Mouse (Mus musculus) heart, adult 8-10 months (tissue): ENCODE data around the gene Nav3. TPM values are rescaled to one million over a fixed set of nuclear protein-coding genes. Genes with fewer than 3 reads are reported as not detected.

Experiments used
- DNase-seq: peaks from one replicate; pipeline ENCODE4 v3.0.0; 2022; ENCODE audit warnings: low spot score
- total RNA-seq, 4 experiments: library from RNA; stranded (reverse); gene quantifications; 2 replicates each; pipeline ENCODE4 v1.2.4; 2022

The Nav3 gene
- total RNA-seq, 4 experiments from 2014 or later, result 2.4 to 4.8 (median 3.4) TPM

DNA sequence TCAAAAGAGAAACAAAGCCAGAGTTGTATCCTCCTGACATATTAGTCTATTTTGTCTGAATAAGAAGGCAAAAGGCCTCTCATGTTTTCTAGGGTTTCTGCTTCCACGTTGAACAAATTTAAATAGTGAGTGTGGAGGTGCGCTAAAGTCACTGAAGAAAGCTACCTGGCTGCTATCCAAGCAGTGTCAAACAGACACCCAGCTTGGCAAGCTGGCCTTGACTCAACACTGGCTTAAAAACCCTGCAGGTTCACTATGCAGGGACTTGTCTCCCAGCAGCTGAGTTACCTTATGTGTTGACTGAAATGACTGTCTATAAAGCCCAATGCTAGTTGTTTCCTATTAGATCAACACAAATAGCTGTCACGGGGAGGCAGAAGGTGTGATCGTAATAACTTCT is 612.3 kb downstream of the Nav3 start:
- DNase-seq, result no peak

DNA sequence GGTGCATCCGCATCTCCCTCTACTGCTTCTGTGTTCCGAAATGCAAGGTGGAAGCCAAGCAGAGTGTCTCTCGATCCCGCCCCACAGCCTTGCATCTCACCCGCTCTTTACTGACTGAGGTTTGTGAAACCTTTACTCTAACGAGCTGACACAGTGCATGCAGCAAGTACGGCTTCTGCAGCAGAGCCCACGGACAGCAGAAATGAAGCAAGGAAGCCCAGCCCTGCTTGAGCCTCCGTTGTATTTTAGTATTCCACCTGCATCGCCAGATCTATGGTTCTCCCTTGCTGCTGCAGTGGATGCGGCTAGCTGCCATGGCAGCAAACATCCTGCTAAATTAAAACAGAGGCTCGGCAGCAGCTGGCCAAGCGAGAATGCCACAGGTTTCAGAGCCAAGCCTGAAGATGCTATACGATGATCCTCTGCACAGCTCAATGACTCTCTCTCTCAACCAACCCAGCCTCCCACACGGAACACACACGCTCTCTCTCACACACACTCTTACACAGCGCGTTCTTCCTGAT is 623.2 kb downstream of the Nav3 start:
- DNase-seq, result no peak

DNA sequence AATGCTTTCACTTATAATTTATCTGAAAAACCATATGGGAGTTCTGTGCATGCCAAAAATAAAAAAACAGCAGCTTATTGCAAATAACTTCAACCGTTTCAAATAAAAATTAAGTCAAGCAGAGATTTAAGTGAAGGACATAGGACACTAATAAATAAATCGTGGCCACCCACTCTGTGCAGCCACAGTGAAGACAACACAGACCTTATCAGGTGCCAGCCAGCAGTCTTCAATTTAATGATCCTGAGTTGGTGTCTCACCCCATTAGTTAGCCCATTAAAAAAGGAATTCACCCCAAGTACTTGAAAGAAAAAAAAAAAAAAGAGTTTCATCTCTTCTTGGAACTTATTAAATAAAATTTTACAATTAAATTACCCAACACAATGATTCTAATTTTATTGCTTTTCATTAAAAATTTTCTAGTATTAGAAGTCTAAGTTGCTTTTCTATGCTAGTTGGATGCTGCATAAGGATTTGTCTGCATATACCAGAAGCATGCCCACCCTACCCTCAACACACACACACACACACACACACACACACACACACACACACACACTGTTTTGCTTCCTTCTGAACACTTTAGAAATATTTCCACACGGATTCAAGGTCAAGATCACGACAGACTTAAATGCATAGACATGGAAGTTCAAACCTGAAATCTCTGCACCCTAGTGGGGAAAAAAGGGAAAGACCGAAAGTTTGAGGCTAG is 649.1 kb downstream of the Nav3 start:
- DNase-seq, result no peak

DNA sequence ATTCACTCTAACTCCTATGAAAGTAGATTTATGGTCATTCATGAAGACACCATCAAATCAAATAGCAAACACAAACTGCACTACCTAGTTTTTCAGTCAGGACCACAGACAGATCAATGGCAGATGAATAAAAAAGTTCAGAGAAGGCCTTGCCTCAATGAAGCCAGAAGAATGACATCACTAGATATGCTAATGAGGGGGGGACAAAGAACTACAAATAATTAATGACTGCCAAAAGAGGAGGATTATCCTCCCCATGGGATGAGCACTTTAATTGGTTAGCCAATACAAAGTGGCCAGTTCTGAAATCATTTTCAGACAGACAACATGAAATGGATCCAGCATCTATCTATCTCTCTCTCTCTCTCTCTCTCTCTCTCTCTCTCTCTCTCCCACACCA is 652.6 kb downstream of the Nav3 start:
- no peak for DNase-seq

DNA sequence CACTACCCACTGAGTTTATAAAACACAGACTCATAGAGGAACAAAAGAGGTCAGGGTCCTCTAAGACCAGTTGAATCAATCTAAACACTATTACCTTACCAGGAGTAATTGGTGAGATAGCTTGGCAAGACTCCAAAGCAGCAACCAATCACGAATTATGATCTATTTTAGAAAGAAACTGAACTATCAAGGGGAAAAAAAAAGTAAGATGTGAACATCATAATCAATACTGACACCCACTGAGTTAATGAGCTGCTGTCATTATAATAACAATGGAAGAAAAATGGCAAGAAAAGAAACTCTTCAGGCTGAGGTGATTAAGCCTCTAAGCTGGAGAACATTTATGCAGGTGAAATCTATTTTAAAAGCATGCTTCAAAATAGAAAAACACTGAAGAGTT is 653.8 kb downstream of the Nav3 start:
- DNase-seq, result no peak

DNA sequence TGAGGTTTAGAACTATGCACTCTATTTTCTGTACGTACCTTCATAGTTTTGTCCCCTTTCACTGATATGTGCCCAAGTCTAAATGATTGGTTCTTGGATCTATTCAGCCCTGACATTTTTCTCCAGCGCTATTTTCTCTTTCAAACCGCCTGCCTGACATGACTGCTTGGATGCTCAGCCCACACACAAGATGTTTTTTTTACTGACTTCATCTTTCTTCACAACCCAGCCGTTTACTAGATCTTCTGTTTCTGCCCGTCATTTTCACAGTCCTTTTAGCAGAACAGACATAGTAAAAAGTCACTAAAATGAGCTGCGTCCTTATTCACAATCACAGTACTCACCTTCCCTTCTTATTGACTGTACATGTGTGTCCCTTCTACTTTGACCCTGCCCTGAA is 656.8 kb downstream of the Nav3 start:
- DNase-seq, result no peak

DNA sequence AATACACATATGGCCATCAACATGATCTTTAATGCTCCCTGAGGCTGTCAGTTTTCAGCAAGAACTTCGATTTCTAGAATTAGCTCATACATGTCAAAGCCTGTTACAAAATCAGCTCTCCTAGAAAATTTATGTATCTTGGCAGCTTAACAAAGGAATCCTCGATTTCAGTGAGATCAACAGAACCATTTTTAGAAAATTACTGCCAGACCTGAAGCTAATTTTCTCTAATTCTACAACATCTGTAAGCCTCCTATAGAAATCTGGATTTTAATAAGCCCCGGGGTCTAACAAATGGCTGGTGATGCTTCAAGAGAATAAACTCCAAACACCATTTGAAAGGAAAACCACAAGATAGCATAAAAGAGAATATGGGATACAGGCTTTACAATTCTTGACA is 659.0 kb downstream of the Nav3 start:
- DNase-seq, result no peak

DNA sequence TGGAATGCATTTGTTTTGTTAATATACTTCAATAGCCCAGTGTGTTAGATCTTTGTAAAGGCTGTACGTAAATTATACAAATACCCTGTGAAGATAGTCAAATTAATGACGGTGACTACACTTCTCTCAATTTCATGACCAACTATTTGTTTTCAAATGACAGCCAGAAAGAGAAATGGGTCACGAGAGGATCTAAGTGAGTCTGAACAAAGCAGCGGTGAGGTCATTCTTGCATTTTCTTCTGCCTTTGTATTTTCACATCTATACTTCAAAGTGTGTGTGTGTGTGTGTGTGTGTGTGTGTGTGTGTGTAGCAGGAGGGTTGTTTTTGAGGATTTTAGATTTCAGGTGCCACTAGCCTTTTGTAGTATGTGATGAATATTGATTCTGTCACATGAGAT is 662.5 kb downstream of the Nav3 start:
- DNase-seq, result no peak

DNA sequence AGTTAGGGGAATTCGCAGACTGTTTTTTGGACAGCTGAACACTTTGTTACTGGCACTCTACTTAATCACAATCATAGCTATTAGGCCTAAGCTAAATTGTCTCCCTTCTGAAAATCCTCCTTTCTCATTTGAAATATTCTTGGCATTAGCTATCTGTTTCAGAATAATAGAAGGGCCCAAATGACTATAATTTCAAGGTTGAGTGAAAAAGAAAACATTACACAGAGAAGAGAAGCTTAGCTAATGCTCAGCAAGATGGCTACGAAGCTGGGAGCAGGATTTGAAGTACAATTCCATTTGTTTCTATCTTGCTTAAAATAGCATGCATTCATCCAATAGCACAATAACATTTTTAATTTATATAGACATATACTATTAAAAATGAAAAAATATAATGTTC is 667.3 kb downstream of the Nav3 start:
- DNase-seq, result no peak

DNA sequence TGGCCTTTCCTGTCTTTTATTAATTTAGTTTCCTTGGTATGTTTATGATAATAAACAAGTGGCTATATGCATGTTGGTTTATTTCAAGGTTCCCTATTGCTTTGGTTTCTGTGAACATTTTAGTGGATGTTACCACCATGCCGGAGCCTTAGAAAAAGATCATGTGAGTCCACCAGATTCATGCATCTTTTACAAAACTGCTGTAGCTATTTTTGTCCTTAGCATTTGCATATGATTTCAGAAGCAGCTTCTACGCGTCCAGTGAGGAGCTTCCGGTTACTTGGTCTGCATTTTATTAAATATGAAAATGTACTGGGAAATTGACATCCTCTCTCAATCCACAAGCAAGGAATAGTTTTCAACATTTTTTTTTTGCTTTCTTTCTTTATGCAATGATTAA is 676.9 kb downstream of the Nav3 start:
- no peak for DNase-seq

DNA sequence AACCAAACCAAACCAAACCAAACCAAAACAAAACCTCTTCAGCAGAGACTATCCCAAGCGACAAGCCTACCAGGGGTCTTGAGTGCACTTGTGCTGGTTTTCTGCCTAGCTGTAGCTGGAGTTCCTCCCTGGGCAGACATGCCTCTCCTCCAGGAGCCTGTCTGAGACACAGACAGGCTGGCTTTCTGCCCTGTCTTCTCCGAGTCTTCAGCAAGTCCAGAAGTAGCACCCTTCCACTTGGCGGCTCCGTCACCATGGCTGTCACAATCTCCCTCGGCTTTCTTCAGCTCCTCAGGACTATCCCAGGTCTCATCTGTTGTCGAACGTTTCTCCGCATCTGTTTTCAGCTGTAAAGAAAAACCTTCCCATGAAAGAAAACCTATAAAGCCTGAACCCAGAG is 686.9 kb downstream of the Nav3 start:
- no peak for DNase-seq

DNA sequence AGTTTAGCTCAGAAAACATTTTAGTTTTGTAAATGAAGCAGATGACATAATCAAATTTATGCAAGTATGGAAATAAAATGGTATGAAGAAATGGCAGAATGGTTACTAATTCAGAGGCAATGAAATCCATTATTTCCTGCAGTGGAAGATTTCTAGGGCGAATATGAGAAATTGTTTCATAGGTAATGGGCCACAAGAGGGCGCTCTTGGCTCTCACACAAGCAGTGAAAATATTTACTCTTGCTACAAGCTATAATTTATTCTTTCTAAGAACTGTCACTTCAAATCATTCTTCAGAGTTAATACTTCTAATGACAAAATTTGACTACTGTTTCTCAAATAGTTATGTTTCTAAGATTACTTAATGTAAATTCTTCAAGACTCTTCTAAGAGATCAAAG is 690.4 kb downstream of the Nav3 start:
- peak; percentile 19 for DNase-seq

DNA sequence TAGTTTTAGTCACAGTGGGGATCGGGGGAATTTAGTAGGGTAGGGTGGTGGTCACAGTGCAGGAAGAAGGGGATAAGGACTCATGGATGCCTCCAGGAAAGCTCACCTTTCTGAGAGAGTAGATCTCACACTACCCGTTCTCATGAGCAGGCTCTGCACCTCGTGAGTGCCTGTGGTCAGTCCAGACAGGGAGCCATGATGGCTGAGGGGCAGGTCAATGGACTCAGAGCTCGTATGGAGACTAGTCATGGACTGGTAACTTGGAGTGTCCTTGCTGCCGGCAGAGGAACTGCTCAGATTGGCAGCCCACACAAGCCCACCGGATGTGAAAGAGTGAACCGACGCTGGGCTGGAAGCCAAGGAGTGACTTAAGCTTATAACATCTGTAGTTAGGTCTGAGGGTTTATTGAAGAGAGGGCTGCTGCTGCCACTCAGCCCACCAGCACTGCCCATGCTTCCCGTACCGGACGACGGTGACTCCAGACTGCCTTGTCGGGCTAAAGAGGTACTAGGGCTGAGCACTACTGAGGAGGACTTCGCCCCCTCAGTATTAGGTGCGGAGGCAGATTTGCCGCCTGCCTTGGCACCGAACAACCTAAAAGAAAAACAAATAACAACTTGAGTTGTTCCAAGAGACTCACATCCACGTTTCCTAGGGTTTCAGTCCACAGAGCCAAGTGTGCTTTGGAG is 691.4 kb downstream of the Nav3 start:
- no peak for DNase-seq

DNA sequence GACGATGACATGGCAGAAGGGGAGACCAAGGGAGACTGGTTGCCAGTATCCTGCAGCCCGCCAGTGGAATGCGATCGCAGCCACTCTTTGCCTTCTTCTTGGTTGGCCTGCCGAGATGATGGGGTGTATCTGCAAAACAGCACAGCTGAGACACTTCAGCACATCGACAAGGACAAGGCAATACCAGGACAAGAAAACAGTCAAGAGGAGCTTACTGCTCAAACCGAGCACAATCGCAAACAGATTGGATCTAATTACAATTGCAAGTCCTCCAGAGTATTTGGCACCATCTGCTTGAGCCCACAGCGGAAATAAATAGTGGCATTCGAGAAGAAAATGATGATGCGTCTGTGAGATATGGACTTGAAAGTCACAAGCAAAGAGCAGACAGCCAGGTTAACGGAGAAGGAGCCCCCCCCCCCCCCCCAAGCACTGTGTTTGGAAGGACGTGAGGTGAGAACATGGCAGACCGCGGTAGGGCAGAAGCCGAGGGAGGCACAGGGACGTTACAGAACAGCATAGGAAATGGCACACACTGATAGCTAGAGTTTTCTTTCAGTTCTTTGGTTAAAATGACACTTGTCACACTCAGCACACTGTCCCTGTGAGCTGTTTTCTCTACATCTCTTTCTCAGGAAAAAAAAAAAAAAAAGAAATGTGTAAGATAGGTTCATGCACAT is 696.9 kb downstream of the Nav3 start:
- DNase-seq, result no peak

DNA sequence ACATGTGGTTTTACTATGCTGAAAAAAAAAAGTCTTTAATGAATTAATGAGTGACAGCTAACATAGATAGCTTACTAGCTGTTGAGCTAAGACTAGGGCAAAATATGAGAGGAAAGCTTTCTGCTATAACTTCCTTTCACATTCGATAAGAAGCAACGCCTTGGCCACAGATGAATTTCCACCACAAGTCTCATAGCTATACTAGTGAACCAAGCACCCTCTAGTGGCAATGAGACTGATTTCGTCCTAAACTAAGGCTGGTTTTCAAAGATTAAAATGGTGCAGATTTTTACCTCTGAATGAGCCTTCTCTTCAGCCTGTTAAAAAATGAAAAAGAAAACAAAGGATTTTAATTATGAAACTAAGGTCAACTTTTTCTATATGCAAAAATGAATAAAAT is 709.1 kb downstream of the Nav3 start:
- peak; percentile 3 for DNase-seq

DNA sequence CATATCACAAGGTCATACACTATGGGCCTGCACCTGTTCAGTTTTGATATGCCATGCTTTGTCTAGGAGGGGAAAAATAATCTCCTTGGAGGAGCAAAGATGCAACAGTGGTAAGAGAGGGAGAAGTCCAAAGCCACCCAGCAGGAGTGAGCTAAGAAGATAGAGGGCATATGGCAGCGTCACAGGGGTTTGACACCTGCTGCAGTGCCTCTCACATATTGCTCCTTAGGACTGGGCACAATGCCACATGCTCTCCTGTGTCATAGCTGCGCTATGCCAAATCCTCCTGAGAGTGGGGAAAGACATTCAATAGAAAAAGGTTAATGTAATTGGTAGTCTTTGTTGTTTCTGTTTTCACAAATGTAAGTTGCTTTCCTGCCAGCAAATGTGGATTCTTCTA is 714.3 kb downstream of the Nav3 start:
- no peak for DNase-seq

DNA sequence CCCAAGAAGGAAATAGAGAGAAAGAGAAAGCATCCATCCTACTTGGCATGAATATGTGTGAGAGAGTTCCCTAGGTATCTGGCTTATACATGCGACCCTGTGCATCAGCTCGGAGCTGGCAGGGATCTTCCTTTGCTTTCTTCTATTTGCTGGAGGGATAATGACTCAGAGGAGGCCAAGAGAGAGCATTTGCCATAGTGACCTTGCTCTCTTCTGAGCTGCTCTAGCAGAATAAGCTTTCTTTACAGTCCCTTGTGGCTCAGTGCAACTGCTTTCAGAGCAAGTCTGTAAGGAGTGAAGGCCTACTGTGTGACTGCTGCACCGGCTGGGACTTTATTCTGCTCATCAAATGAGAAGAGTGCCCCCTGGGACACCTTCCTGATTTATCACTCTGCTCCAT is 715.7 kb downstream of the Nav3 start:
- DNase-seq, result no peak

DNA sequence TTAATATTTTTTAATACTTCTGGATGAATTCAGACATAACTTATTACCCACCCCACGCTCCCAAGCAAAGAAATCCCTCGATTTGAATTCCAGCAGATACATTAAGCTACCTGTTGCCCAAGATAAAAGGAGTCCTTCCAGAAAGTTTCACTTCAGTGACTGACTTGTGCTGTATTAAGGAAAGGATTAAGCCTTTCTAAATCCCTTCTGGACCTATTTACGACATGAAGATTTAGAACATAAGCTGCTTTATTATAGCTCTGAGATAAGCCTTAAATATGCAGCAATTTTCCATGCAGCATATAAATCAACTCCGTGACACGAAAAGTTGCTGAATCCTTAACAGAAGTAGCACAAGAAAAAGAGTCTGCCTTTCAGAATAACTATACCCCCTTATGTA is 732.4 kb downstream of the Nav3 start:
- no peak for DNase-seq

DNA sequence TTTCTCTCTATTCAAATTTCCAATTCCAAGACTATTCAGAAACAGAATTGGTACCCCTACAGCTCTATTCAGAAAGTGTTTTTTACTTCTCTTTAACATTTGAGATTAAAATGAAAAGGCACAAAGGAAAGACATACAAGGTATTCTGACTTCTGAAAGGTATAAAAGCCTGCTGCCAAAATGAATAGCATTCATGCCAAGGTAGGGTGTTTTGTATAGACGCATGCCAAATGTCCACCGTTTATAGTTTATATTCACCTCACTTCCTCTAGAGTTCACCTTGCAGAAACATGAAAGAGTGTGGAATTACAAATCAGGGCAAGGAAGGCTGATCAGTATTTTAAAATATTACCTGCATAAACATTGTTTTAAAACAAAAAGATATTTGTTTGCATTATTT is 737.2 kb downstream of the Nav3 start:
- no peak for DNase-seq

DNA sequence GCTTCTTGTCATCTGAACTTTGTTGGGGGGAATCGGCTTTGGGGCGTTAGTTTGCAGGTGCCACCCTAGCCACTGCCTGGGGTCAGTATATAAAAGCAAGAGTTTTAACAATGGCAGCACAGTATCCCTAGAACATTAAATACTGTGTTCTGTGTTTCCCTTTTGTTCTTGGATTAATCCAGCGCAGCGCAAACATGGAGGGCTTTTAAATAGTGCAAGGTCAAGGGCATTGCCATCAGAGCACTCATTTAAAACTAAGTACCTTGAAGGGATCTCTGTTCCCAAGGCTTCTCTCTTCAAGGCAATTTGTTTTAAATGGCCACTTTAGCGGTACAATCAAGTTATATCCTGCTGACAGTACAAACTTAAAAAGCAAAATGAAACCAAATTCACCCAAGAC is 737.6 kb downstream of the Nav3 start:
- no peak for DNase-seq

DNA sequence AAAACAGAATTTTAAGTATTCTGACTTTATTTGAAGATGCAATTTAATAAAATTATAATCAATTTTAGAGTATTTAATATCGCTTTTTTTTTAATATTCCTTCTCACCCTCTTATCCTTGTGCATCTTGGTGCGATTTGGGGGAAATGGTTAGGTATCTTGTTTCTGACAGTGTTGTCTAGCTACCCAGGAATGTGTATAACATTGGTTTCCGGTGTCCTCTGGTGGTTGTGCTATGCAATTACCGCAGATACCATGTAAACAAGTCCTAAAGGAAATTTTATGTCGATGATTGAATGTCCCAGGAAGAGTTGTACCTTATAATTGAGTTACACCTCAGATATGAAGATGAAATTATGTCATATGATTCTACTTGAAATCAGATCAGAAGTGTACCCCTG is 743.0 kb downstream of the Nav3 start:
- no peak for DNase-seq

DNA sequence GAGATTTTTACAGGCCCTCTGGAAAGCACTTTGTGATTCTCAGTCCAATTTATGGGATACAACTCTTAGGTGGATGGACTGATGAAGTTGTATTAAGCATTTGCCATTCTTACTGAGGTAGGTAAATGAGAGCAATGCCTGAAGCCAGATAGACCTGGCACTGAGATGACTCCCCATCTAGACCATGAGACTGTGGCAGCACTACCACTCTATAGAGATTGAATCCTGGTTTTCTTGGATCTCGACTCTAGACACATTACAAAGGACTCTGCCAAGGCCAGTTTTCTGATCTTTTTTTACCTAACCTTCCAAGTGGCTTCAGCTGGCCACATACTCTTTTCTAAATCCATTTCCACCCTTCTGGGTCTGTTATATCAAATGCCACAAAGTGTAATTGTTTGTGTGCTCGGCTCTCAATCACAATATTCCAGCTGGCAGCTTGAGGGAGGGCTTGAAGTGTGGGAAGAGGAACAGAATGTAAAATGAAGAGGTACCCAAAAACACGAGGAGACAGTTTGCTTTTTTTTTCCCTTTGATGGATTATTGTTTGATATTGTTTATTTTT is 756.2 kb downstream of the Nav3 start:
- no peak for DNase-seq

DNA sequence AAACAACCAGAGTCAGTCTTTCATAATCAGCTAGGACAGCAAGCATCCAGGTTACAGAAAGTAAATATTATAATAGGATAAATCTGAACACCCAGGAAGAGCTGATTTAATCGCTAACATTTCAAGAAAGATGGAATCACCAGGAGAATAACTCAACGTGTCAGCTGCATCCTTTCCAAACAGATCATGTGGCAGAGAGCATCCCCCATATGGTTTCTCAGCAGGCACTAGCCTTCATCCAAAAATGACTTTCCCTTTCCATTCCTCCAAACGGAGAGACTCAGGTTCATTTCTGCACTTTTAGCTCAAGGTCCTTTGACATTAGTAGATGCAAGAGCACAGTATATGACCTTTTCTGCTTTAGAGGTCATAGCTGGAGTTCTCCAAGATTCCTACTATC is 765.4 kb downstream of the Nav3 start:
- DNase-seq, result no peak
